1 mouse cellular context compared by ENCODE assay signal in the genomic region with DNA sequence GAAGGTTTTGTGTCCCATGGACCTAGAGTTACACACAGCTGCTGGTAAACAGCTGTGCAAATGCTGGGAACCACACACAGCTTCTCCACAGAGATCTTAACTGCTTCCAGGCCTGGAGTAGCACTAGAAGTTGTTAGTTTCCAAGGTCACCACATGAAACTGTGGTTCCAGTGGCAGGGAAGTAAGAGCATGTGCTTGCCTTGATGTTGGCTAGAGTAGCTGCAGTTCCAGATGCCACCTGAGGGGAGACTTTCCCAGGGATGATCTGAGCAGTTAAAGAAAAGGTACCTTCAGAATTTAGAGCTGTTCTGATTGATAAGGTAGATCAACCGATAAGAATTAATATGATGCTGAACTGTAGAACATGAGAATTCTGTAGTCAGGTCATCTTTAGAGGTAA.
TF ChIP-seq lines count a peak whose summit lies in the region.

No protein-coding gene starts in this region.

TF ChIP-seq in CH12.LX, 34 proteins besides CTCF, POLR2A, EP300 and RAD21:
- TF ChIP-seq SIN3A (IDR thresholded peaks at IDR 0.05; ENCODE audit: low read length), result no peak
- no peak for TF ChIP-seq CHD2 (IDR thresholded peaks at IDR 0.05; ENCODE audit: low read length)
- TF ChIP-seq MEF2A (IDR thresholded peaks at IDR 0.05; ENCODE audit: borderline replicate concordance, low read depth, low read length), result no peak
- TF ChIP-seq MYC (IDR thresholded peaks at IDR 0.05; ENCODE audit: low read depth, low read length), result no peak
- TF ChIP-seq NRF1 (IDR thresholded peaks at IDR 0.05; ENCODE audit: low read depth, low read length), result no peak
- TF ChIP-seq ZNF384 (IDR thresholded peaks at IDR 0.05; ENCODE audit: low read depth, low read length), result no peak
- no peak for TF ChIP-seq RCOR1 (conservative IDR thresholded peaks at IDR 0.05; ENCODE audit: low read depth, low read length)
- no peak for TF ChIP-seq ETS1 (conservative IDR thresholded peaks at IDR 0.05; ENCODE audit: low read depth, low read length)
- no peak for TF ChIP-seq MAZ (IDR thresholded peaks at IDR 0.05; ENCODE audit: low read depth, low read length)
- no peak for TF ChIP-seq MXI1 (IDR thresholded peaks at IDR 0.05; ENCODE audit: low read depth, low read length)
- no peak for TF ChIP-seq ZC3H11A (IDR thresholded peaks at IDR 0.05; ENCODE audit: low read depth, low read length)
- TF ChIP-seq GABPA (IDR thresholded peaks at IDR 0.05; ENCODE audit: insufficient replicate concordance, low read depth, low read length), result no peak
- TF ChIP-seq USF2 (conservative IDR thresholded peaks at IDR 0.05; ENCODE audit: low read depth, low read length), result no peak
- no peak for TF ChIP-seq TCF12 (IDR thresholded peaks at IDR 0.05; ENCODE audit: low read depth, low read length)
- no peak for TF ChIP-seq UBTF (IDR thresholded peaks at IDR 0.05; ENCODE audit: low read depth, low read length)
- no peak for TF ChIP-seq IRF4 (IDR thresholded peaks at IDR 0.05; ENCODE audit: low read depth, low read length)
- TF ChIP-seq MAX (IDR thresholded peaks at IDR 0.05; ENCODE audit: low read length), result no peak
- TF ChIP-seq PAX5 (IDR thresholded peaks at IDR 0.05; ENCODE audit: low read length), result no peak
